Mouse (Mus musculus): ENCODE measurements around the gene Acsbg1.
"Not testable (repeated sequence)": the region's sequence is repeated elsewhere in the genome, so short reads cannot be mapped to it uniquely, and the experiment has no call there.

Acsbg1 gene

DNA sequence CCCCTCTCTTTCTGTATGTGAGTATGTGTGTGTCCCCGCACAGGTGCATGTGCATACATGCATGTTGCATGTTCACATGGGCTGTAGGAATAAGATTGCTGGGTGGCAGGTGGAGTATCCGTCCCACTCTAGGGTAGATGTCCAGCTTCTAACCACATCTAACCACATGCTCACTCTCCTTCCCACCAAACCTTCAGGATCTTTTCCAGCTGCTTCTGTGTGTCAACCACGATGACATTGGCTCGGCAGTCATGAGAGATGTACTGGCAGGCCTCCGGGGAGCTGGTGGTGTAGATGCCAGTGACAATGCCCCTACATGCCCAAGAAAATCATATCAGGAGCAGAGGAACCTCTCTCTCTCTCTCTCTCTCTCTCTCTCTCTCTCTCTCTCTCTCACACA, 34.4 kb downstream of the Acsbg1 start:
- in situ Hi-C loops (cut with MboI, MseI) = loop anchor here (5.0 to 25.0 kb wide), 2 partner anchors 50 to 440 kb away; no protein-coding TSS in a partner anchor

DNA sequence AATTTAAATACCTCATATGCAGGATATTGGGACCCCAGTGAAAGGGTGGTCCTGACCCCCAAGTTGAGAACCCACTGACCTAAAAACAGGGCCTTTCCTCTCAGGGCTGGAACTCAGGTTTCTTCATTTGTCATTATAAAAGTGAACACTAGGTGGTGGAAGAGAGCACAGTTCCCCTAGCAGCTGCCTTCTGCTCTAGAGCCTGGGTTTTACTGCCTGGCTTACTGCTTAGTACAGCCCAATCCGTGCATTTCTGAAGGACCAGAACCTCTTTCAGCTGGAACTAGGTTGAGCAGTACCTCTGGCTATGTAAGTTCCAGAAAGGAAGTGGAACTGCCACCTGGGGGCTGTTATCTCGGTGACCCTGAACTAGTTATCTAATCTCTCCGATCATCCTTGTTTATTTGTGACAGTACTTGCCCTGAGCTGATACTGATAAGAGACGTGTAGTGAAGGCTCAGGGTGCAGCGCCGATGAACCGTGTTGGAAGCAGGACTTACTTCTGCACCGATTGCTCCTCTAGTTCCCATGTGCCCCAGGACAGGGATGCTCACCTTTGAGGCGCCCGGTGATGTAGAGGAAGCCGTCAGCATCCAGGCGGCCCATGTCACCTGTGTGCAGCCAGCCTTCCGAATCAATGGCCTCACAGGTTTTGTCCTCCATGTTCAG, 47.4 kb downstream of the Acsbg1 start:
- in situ Hi-C loops (cut with MboI, MseI) = no loop called here

DNA sequence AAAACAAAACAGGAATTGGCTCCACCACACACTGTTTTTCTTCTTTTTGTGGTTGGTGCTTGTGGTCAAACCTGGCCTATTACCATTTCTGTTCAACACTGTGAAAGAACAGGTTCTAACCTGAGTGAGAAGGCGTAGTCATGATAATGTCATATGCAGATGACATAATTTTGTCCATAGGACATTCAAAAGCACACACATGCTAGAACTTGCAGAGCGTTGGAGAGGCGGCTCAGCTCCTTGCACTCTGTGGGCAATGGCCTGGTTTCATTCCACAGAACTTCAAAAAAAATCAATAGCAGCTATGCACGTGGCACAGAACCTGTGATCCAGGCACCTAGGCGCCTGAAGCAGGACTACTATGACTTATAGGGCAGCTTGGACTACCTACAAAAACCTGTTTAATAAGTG, 48.9 kb downstream of the Acsbg1 start:
- in situ Hi-C loops (cut with MboI, MseI) = no loop called here

DNA sequence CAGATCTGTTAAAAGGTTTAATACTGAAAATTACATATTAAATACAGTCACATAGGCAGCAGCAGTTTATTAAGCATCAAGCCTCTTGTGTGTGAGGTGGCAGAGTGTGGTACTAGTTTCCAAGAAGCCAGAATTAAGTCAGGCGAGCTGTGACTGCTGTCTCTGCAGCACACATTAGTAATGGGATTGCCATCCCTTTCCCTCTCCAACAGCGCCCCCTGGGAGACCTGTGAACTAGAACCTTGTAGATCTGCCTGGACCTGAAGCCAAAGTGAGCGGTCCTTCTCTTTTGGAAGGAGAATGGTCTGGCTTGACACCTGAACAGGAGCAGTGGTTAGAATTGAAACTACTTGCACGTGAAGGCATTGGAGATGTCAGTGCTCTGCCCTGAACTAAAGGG, 56.8 kb downstream of the Acsbg1 start:
- in situ Hi-C loops (cut with MboI, MseI) = loop anchor here in 1 of 2 experiments (5.0 kb wide), 1 partner anchor 168 kb away; no protein-coding TSS in a partner anchor

DNA sequence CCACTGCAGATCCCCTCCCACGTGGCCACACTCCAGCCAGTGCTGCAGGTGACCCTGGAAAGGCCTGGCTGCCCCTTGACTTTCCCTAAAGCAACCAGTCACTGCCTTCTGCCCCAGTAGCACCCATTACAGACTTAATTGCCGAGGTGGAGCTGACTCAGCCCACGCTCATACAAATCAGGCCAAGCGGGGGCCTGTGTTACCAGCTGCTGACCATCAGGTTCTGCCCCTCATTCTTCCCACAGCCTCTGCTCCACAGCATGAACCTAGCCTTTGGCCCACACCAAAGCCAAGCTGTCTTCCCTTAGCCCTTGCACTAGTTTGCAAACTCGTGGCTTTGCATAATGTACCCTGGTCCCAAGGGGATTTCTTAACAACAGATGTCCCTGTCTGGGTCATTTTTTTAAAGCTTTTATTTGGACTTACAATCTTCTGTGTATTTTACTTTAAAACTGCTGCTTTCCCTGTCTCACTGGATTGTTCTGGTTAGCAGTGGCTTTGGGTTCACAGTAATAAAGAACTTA, 57.5 kb downstream of the Acsbg1 start:
- in situ Hi-C loops (cut with MboI, MseI) = no loop called here

DNA sequence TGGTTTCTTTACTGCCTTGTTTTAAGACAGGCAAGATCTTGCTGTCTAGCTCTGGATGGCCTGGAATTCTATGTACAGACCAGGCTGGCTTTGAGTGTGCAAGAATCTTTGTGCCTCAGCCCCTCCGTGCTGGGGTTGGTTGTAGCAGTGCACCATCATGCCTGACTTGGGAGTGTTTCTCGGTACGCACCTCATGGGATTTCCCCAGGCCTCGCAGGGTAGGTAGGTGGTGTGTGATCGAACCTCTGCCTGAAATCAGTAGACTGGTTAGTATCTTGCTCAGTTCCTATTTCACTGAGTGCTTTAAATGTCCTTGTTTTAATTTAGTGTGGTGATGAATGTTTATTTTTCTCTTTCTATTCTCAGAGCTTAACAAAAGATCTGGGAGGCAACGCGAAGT, 58.8 kb downstream of the Acsbg1 start:
- in situ Hi-C loops (cut with MboI, MseI) = no loop called here

DNA sequence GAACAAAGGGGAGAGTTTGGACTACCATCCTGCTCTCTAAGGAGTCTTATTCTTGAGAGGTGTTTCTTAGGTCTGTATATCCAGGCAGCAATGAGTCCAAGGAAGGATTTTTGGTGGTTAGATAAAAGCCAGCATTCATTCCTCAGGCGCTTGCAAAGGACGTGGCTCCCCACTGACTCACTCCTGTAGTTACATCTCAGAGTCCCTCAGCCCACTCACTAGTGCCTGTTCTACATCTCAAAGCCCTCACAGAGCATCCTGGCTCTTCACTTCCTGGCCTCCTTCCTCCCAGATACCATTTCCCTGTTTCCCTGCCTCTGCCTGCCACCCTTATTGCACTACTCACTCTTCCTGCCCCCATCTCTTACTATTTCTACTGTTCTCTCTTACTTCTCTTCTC, 59.3 kb downstream of the Acsbg1 start:
- in situ Hi-C loops (cut with MboI, MseI) = no loop called here

DNA sequence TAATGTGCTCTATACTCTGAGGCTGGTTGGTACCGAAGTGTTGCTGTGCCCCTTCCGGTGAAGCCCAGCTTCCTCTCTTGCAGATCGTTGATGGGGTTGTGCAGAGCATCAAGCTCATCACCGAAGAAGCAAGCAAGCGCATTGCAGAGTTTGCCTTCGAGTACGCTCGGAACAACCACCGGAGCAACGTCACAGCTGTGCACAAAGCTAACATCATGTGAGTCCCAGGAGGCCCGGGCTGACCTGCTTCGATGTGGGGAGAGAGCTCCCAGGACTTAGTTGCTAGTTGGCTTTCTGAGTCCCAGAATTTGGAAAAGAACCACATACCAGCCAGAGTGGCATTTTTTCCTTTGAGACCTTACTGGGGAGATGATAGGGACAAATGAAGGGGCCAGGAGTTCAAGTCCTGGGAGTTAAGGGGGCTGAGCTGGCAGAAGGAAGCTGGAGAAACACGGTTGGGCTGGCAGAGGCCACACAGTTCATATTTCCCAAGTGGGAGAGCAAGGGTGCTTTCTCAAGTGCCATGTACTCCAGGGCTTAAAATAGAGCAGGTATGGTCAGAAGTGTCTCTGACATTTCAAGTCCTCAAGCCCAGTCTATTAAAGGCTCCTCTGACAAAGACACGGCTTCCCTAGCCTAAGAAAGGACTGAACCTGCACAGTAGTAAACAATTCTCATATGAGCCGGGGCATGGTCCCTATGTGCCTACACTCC, 64.8 kb downstream of the Acsbg1 start:
- in situ Hi-C loops (cut with MboI, MseI) = no loop called here

DNA sequence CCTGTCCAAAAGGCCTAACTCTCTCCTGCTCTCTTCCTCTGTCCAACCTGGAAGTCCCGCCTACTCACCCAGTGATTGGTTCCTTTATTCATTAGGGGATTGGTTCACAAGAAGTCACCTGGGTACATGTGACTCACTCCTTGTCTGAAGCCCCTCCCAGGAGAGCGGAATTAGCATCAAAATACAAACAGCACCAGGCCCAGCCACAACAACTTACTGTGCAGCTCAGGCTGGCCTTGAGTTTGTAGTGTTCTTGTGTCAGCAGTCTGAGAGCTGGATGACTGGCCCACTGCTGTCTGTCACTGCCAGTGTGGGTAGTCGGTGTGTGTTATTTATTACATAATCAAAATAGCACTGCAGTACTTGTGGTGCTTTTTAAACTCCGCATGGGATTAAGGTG, 68.0 kb downstream of the Acsbg1 start:
- in situ Hi-C loops (cut with MboI, MseI) = not testable (repeated sequence)

DNA sequence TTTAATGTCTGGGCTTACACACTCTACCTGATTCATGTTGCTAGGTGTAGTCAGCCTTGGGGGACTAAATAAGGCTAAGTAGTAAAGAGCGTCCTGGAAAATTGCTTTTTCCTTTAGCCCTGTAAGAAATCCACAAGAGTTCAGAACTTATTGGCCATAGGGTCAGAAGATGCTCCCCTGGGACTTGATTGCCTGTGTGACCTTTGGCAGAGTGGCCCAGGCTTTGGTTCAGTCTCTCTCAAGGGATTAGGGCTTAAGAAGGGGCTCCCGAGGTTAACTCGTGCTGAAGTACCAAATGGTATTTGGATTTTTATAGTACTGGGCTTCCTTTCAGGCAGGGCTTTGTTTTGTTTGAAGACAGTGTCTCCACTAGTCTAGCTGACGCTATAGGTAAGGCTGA, 73.8 kb downstream of the Acsbg1 start:
- in situ Hi-C loops (cut with MboI, MseI) = loop anchor here in 1 of 2 experiments (10.0 kb wide), 1 partner anchor 277 kb away; the partner anchor contains the start of gene Ireb2

DNA sequence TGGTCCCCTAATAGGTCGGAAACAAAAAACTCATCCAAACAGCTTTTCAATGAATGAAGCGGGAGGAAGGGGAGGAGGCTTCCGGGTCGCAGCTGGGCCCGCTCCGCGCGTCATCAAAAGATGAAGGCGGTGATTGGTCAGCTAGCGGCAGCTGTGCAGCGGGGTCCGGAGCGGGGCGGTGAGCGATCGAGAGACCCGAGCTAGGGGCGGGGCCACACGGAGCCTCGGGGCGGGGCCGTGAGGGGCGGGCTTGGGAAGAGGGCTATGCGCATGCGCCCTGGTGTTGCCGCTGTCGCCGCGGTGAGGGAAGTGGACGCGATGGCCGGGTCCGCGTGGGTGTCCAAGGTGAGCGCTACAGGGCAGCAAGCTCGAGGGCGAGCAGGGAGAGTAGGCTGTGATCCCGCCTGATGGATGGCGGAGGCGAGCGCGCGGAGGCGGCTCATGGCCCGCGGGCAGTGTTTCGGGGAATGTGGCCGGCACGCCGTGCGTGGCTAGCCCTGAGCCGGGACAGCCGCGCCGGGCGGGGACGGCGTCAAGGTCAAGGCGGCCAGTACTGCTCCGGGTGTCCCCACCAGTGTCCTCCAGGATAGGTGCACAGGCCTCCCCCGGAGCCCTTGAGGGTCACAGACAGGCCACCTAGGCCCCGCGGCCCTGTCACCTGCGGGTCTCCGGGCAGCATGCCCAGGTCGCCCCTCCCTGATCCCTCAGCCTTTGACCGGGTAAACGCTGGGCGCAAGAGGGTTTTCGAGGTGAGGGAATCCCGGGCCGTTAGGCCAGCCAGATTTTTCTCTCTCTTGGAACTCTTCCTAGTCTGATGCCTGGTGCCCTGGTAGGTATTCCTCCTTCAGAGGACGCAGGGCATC, 75.2 kb downstream of the Acsbg1 start, which contains the start of gene Idh3a:
Gene Idh3a (plus strand): TSS at position 136 of the 863 bp plus-strand sequence.
- in situ Hi-C loops (cut with MboI, MseI) = loop anchor here in 1 of 2 experiments (10.0 kb wide), 1 partner anchor 278 kb away; the partner anchor contains the start of gene Ireb2

DNA sequence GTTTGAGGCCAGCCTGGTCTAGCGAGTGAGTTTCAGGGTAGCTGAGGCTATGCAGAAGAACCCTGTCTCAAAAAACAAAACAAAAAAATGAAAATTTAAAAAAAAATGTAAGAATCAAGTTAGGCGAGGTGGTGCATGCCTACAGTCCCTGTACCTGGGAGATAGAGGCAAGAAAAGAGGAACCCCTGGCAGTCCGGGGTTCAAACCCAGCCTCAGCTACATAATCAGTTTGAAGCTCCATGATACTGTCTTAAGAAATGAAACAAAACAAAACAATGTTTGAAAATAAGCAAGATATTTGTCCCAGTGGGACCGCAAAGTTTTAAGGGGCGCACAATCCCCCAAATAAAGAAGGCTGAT, 75.9 kb downstream of the Acsbg1 start:
- in situ Hi-C loops (cut with MboI, MseI) = loop anchor here in 1 of 2 experiments (10.0 kb wide), 1 partner anchor 279 kb away; the partner anchor contains the start of gene Ireb2

DNA sequence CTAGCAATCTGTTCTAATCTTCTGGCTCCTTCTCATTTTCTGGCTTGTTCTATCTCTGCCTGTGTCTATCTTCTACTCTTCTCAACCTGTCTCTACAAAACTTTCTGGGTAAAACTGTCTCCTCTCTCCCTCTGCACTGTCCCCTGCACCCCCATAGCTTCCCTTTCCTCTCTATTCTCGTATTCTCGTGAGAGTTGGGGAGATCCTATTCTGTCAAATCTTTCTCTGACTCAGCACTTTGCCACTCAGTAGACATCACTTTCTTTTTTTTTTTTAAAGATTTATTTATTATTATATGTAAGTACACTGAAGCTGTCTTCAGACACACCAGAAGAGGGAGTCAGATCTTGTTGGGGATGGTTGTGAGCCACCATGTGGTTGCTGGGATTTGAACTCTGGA, 77.5 kb downstream of the Acsbg1 start:
- in situ Hi-C loops (cut with MboI, MseI) = loop anchor here in 1 of 2 experiments (10.0 kb wide), 1 partner anchor 281 kb away; the partner anchor contains the start of gene Ireb2

DNA sequence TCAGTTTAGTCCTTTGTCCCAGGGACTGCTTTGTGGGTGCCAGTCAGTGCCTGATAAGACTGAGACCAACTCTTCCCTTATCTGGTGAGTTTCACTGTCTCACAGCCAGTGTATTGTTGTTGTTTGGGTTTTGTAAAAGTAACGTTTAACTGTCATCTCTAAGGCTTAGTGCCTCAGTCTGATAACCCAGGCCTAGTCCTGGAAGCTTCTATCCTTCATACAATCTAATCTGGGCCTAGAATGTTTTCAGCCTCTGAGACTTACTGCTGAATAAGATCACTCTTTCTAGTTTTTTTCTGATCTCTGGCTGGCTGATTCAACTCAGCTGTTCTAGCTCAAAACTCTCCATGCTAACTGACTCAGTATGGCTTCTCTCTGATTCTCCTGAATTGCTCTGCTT, 78.0 kb downstream of the Acsbg1 start:
- in situ Hi-C loops (cut with MboI, MseI) = loop anchor here in 1 of 2 experiments (10.0 kb wide), 1 partner anchor 281 kb away; the partner anchor contains the start of gene Ireb2

DNA sequence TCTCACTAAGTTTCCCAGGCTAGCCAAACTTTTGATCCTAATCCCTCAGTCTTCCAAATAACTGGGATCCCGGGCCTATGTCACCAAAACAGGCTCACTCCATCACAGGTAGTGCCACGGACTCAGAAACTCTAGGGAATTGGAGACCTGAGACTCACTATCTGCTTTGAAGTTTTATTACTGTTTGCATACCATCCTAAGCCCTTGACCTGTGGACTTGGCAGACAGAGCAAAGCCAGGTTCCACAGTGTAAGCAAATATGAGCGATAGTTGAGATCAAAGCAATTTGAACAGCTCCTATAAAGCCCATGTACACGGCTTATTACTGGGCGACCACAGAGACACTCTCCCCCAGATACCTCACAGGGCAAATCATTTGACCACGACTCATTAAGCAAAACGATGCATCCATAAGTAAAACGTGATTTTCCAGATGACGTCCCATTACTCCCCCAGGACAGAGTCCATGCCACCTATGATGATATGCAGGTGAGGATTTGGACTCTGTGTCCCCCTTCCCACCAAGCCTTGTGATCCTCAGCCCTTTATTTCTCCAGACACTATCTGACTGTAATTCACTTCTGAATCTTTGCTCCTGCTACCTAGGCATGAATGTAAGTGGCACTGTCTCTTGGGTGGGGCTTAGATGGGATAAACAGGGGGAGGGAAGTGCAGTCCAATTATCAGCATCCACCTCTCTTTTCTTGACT, 90.4 kb downstream of the Acsbg1 start:
- in situ Hi-C loops (cut with MboI, MseI) = no loop called here

DNA sequence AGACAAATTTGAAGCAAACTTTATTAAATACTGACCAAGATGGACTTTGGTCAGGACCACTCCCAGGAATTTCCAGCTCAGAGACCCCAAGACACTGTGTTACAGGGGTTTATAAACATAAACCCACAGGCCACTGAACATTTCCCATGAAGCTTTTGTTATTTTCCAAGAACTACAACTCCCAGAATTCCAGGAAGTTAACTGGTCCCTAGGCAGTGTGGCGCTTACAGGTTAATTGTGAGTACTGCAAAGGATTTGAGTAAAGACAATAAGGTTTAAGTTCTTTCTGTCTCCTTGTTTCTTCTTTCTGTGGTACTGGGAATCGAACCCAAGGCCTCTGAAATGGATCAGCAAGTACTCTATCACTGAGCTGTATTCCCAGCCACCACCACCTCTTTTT, 92.9 kb downstream of the Acsbg1 start:
- in situ Hi-C loops (cut with MboI, MseI) = no loop called here

DNA sequence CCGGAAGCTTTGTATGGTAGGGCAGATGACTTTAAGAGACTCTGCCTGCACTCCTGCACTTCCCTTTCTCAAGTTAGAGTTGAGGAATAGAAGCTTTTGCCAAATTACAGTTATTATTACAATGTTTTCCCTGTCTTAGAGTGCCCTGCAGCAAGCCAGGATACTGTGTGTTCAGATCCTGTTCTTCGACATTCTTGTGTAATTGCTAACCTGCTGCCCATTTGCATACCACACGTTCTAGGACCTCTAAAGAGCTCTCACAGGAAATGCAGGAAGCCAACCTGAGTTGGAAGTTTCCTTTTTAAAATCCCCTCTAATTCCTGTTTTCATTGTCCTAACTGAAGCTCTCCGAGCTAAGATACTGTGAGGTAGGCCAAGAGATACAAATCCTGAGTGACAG, 94.7 kb downstream of the Acsbg1 start:
- in situ Hi-C loops (cut with MboI, MseI) = no loop called here

DNA sequence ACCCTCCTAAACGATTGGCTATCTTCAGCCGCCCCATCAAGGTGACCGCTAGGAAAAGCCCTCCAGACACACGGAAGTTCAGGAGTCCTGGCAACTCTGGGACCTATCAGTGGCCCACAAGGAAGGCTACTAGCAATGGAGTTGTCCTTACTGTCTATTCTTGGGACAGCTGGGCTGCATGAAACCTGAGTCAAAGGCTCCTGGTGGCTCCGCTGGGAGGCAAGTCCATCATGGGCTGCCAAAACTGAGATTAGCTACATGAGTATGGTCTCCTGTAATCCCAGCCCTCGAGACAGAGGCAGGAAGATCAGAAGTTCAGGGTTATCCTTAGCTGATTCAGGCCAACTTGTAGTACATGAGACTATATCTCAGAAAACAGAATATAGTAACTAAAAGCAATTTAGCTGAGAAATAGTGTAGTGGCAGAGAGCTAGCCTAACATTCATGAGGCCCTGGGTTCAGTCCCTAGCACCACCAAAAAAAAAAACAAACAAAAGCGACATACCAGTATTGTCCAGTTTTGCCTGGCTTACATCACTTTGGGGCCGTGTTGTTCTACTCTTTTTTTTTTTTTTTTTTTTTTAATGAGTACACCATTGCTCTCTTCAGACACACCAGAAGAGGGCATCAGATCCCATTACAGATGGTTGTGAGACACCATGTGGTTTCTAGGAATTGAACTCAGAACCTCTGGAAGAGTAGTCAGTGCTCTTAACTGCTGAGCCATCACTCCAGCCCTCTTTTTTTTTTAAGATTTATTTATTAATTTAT, 100.7 kb downstream of the Acsbg1 start:
- in situ Hi-C loops (cut with MboI, MseI) = no loop called here

DNA sequence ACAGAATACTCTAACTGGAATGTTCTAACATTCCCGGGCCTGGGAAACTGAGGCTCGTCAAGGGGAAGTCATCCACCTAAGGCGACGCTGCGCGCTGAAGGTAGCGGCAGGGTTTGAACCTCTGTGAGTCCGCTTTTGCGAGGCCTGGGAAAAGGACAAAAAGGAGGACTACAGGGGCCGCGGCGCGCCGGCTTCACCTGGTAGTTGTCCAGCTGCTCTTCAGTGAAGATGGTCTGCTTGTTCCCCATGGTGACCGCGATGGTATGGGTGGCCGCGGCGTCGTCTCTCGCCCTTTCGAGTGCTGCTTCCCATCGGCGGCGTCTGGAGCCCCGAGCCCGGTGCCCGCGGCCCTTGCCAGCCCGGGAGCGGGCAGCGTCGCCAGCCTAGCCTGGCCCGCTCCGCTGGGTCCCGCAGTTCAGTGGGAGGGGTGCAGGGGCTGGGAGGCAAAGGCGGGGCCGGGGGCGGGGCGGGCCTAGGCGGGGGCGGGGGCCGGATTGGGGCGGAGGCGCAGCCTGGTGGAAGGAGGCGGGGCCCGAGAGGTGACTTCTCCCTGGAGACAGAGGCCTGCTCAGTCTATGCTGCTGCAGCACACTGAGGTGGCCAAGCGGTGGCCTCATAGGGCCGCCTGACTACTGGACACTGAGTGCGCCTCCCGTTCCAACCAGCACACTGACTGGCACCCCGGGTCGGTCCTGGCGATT, 101.7 kb downstream of the Acsbg1 start, which contains the start of gene Cib2:
Gene Cib2 (minus strand): TSS at position 448 of the 701 bp plus-strand sequence.
- in situ Hi-C loops (cut with MboI, MseI) = no loop called here

Measured in T-helper 17 cell (primary cell).